Comparison of ENCODE assay signal across 11 mouse cellular contexts in genomic region chr19:30890377-30890776, GRCm38 (mm10).
DNase-seq lines count a peak whose midpoint lies in the region; ATAC-seq and TF ChIP-seq lines count a peak whose summit lies in the region.
"Had no signal": no experiment of that assay in that cellular context is flagged by ENCODE, and none has a peak within 500 bp of the region (broad histone marks: within the 10 kb centered on the region; RNA-seq: fewer than 3 reads in every experiment).

No protein-coding gene starts in this region.

- no peak for TF ChIP-seq EP300 in lung, postnatal 0 days (IDR thresholded peaks at IDR 0.05)

- 85% methylated on average over 2 of the region's 2 CpGs for WGBS in lung, postnatal 0 days
- 52% methylated on average over 2 of the region's 2 CpGs for WGBS in embryonic facial prominence, embryonic 11.5 days

- DNase-seq in lung, postnatal 0 days (ENCODE audit: low spot score) = peak; percentile 6
- no peak for DNase-seq in lung, postnatal 36 days
- peak; percentile 57 for DNase-seq in embryonic facial prominence, embryonic 11.5 days (ENCODE audit: low spot score)
- DNase-seq in left cerebral cortex, postnatal 36 days (ENCODE audit: low spot score in 2 of 2) = peak; percentile 7 to 11
- peak; percentile 25 to 53 for DNase-seq in right cerebral cortex, postnatal 10 days (ENCODE audit: low spot score in 2 of 2)
- DNase-seq in urinary bladder, adult 18-20 months (ENCODE audit: low spot score in 2 of 2) = no peak
- no peak for DNase-seq in spleen, postnatal 14 days (ENCODE audit: low spot score in 2 of 2)
- DNase-seq: kidney, adult 9 months had no signal

- intact Hi-C loops in left cerebral cortex, postnatal 36 days (cut with DNase I) = no loop called here

- no peak overlapping the region for H3K9ac ChIP-seq in lung, postnatal 0 days (replicated peaks; ENCODE audit: low read depth)
- no peak overlapping the region for H3K9ac ChIP-seq in embryonic facial prominence, embryonic 11.5 days (replicated peaks; ENCODE audit: low read length)

- no peaks in the 10 kb centered on the region for H3K9me3 ChIP-seq in lung, postnatal 0 days (ENCODE audit: low read length)
- H3K9me3 ChIP-seq in embryonic facial prominence, embryonic 11.5 days (replicated peaks; ENCODE audit: control insufficient read depth, low read length) = no peaks in the 10 kb centered on the region
- H3K9me3 ChIP-seq: megakaryocyte, embryonic 14.5 days had no signal

- no peak overlapping the region for H3K4me3 ChIP-seq in lung, postnatal 0 days (ENCODE audit: low read depth, low read length)
- H3K4me3 ChIP-seq in embryonic facial prominence, embryonic 11.5 days (ENCODE audit: low read depth, low read length) = no peak overlapping the region
- H3K4me3 ChIP-seq: erythroblast, embryonic 14.5 days; megakaryocyte, embryonic 14.5 days had no signal

- no peak for ATAC-seq in lung, postnatal 0 days
- ATAC-seq in embryonic facial prominence, embryonic 11.5 days (replicated peaks; ENCODE audit: insufficient number of reproducible peaks, low FRiP score, low TSS enrichment, low read depth) = no peak

- no peaks in the 10 kb centered on the region for H3K36me3 ChIP-seq in lung, postnatal 0 days (ENCODE audit: insufficient read depth, low read length)
- H3K36me3 ChIP-seq in embryonic facial prominence, embryonic 11.5 days (replicated peaks; ENCODE audit: control insufficient read depth, insufficient read depth, low read depth, low read length) = no peaks in the 10 kb centered on the region

- TF ChIP-seq CTCF in lung, postnatal 0 days (IDR thresholded peaks at IDR 0.05) = no peak

- H3K27me3 ChIP-seq in lung, postnatal 0 days (replicated peaks; ENCODE audit: insufficient read depth, low read length) = no peaks in the 10 kb centered on the region
- no peaks in the 10 kb centered on the region for H3K27me3 ChIP-seq in embryonic facial prominence, embryonic 11.5 days (ENCODE audit: control insufficient read depth, insufficient read depth, low read length)
- H3K27me3 ChIP-seq: CH12.LX; megakaryocyte, embryonic 14.5 days had no signal

- no peaks in the 10 kb centered on the region for H3K4me1 ChIP-seq in lung, postnatal 0 days (ENCODE audit: insufficient read depth, low read depth, low read length)
- H3K4me1 ChIP-seq in embryonic facial prominence, embryonic 11.5 days (ENCODE audit: control insufficient read depth, insufficient read depth, low read length) = no peaks in the 10 kb centered on the region

- no peak overlapping the region for H3K4me2 ChIP-seq in lung, postnatal 0 days (replicated peaks; ENCODE audit: low read depth, low read length)
- no peak overlapping the region for H3K4me2 ChIP-seq in embryonic facial prominence, embryonic 11.5 days (ENCODE audit: low read depth, low read length)

- no peak overlapping the region for H3K27ac ChIP-seq in lung, postnatal 0 days (ENCODE audit: low read length)
- no peak overlapping the region for H3K27ac ChIP-seq in embryonic facial prominence, embryonic 11.5 days (replicated peaks; ENCODE audit: low read depth, low read length)

Comparison
In these comparisons a context has a peak if more than half of its experiments do, and no peak if none do; other contexts are left out.
1. DNase-seq: peak in lung, postnatal 0 days (single experiment), embryonic facial prominence, embryonic 11.5 days (single experiment), left cerebral cortex, postnatal 36 days (2 of 2) and right cerebral cortex, postnatal 10 days (2 of 2); none in lung, postnatal 36 days (single experiment), urinary bladder, adult 18-20 months (0 of 2) and spleen, postnatal 14 days (0 of 2).